Mouse (Mus musculus) megakaryocyte, embryonic 14.5 days (primary cell): ENCODE measurements around the gene Adam12.

Source experiments
- FLI1 ChIP-seq: IDR thresholded peaks from 2 replicates; pipeline ENCODE4 v1.6.1; 2012; ENCODE audit warnings: low read length, inconsistent platforms, mixed read lengths
- GATA1 ChIP-seq: IDR thresholded peaks from 3 replicates; pipeline ENCODE4 v1.6.1; 2012; ENCODE audit warnings: mixed read lengths, low read length, inconsistent platforms, borderline replicate concordance

GRCm38 (mm10) chr7:134031787-134032186 lies 200.2 kb downstream of the Adam12 start:
- TF ChIP-seq GATA1 (no peak), FLI1 (no peak)
